Mouse (Mus musculus) heart, embryonic 13.5 days (tissue): ENCODE results near the gene Efhd2. TPM values are rescaled to one million over a fixed set of nuclear protein-coding genes. Genes with fewer than 3 reads are reported as not detected.

Experiments used
- ATAC-seq: fragments of 200-750 bp; cut with Nextera tagmentation; 2 replicates; pipeline ENCODE4 v1.8.0; 2017; ENCODE audit warnings: moderate TSS enrichment; ENCODE audit not compliant: insufficient number of reproducible peaks, low FRiP score, low TSS enrichment; ENCODE audit errors: extremely low read depth
- H3K27ac ChIP-seq: fragments of 300-500 bp; sonication (generic); replicated peaks from 2 replicates; pipeline ENCODE4 v1.5.1; 2015; ENCODE audit warnings: moderate library complexity, mild to moderate bottlenecking, inconsistent platforms
- H3K27me3 ChIP-seq: fragments of 300-500 bp; sonication (generic); replicated peaks from 2 replicates; pipeline ENCODE4 v1.6.1; 2015; ENCODE audit warnings: mild to moderate bottlenecking, inconsistent platforms
- H3K36me3 ChIP-seq: fragments of 300-500 bp; sonication (generic); 2 replicates; pipeline ENCODE4 v1.6.1; 2015; ENCODE audit warnings: mild to moderate bottlenecking, inconsistent platforms
- H3K4me1 ChIP-seq: fragments of 300-500 bp; sonication (generic); 2 replicates; pipeline ENCODE4 v1.6.1; 2015; ENCODE audit warnings: inconsistent platforms
- H3K4me2 ChIP-seq: fragments of 300-500 bp; sonication (generic); 2 replicates; pipeline ENCODE4 v1.6.1; 2015; ENCODE audit warnings: inconsistent platforms, mild to moderate bottlenecking, moderate library complexity
- H3K4me3 ChIP-seq: fragments of 300-500 bp; sonication (generic); 2 replicates; pipeline ENCODE4 v1.5.1; 2015; ENCODE audit warnings: moderate library complexity, mild to moderate bottlenecking, inconsistent platforms
- H3K9ac ChIP-seq: fragments of 300-500 bp; sonication (generic); 2 replicates; pipeline ENCODE4 v1.6.1; 2015; ENCODE audit warnings: inconsistent platforms, mild to moderate bottlenecking, moderate library complexity
- H3K9me3 ChIP-seq: fragments of 300-500 bp; sonication (generic); 2 replicates; pipeline ENCODE4 v1.6.1; 2016; ENCODE audit warnings: inconsistent platforms
- WGBS: fragments of 180-500 bp; shearing (Covaris S2); methylation state at CpG from one replicate; pipeline ENCODE4 v1.1.7; 2015; ENCODE audit warnings: mixed read lengths; 5-methylcytosine and 5-hydroxymethylcytosine counted together
- polyA plus RNA-seq: library from polyadenylated mRNA; unstranded; fragments of >200 nt; fragmentation: Nextera tagmentation; extraction: Ambion mirVana; gene quantifications from 2 replicates; pipeline ENCODE4 v1.2.1, GENCODE M21; 2015

Efhd2 gene
- polyA plus RNA-seq, 1 experiment from 2014 or later = 79.6 TPM

DNA sequence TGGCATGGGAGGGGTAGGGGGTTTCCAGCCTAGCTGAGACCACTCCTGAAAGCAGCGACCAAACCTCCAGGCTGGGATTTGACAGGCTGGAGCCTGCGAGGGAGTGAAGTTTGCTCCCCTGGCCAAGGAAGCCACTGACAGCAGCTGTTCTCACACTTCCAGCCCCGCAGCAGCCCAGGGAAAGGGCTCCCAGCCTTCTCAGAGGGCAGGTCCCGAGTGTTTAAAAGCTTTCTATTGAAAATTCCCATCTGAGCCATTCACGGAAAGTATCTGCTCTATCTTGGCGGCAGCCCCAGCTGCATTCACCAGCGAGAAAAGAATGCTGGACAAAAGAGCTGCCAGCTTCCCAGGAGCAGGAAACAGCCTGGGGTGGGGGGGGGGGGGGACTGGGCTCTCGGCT is 25.2 kb upstream of the Efhd2 start:
- WGBS = 2% methylated on average over 8 of the region's 8 CpGs
- H3K4me3 ChIP-seq = no peak overlapping the region
- peaks cover 4% of the 10 kb centered on the region; the same call in 1 of the 2 replicates for H3K27me3 ChIP-seq
- H3K9ac ChIP-seq = peak overlapping the region; percentile 68
- H3K4me1 ChIP-seq = peaks cover 67% of the 10 kb centered on the region
- ATAC-seq = no peak
- H3K27ac ChIP-seq = peak overlapping the region; percentile 88
- no peaks in the 10 kb centered on the region for H3K9me3 ChIP-seq
- H3K36me3 ChIP-seq = no peaks in the 10 kb centered on the region
- H3K4me2 ChIP-seq = peak overlapping the region; percentile 44

DNA sequence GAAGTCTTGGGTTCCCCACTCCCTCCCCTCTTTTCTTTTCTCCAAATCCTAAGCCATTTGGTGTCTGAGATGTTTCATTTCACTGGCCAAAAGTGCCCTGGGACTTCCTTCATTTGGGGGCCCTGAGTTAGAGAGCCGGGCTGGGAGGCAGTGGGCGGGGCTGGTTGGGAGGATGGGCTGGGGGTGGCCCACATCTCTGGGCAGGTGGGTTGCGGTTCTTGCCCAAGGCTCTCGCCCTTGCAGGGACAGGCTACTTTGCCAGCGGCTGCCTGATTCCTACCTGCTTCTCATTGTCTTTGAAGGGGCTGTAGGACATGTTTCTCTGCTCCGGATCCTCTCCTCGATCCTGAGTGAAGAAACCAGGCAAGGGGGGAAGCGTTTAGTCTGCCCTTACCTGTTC is 24.2 kb upstream of the Efhd2 start:
- no peak for ATAC-seq
- Histone ChIP-seq H3K27ac (no peak overlapping the region; the same call in 1 of the 2 replicates), H3K4me3 (no peak overlapping the region), H3K4me2 (no peak overlapping the region), H3K9me3 (no peaks in the 10 kb centered on the region), H3K9ac (no peak overlapping the region), H3K36me3 (no peaks in the 10 kb centered on the region), H3K27me3 (no peaks in the 10 kb centered on the region), H3K4me1 (peaks cover 65% of the 10 kb centered on the region)
- 72% methylated on average over 8 of the region's 8 CpGs for WGBS

DNA sequence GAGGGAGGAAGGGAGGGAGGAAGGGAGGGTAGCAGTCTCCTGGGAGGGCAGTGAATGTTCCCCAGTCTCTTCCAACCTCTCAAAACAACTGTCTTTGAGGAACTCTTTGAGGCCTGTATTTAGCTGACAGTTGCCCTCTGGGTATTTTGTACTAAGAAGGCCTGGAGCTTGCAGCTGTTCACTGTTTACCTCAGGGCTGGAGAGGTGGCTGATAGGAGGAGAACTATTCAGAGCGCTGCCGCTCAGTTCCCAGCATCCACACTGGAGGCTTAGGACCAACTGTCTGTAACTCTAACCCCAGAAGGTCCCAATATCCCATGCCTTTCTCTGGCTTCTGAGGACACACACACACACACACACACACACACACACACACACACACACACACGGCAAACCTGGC is 23.1 kb upstream of the Efhd2 start:
- no peak overlapping the region for H3K27ac ChIP-seq

DNA sequence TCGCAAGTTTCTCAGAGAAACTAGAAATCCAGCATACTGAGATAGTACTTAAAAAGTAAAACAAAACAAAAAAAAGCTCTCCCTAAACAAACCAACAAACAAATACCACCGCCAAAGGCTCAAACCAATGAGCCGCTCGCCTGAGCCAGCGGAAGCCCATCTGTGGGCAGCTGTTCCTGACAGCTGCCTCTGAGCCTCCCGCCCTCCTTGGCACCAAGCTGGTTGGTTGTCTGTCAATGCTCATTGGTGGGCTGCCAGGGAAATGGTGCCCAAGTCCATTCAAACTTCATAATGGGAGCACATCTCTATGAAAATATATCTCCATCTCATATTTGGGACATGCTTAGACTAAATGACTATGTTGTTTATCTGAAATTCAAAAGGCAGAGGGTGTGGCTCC is 22.5 kb upstream of the Efhd2 start:
- Histone ChIP-seq H3K4me3 (no peak overlapping the region), H3K9ac (no peak overlapping the region), H3K36me3 (no peaks in the 10 kb centered on the region), H3K9me3 (no peaks in the 10 kb centered on the region), H3K4me1 (peaks cover 61% of the 10 kb centered on the region), H3K27me3 (no peaks in the 10 kb centered on the region), H3K27ac (no peak overlapping the region), H3K4me2 (no peak overlapping the region)
- no peak for ATAC-seq
- WGBS = 84% methylated on average over 6 of the region's 6 CpGs

More for the DNA sequence above, 23.1 kb upstream of the Efhd2 start:
- ATAC-seq = no peak
- no peaks in the 10 kb centered on the region for H3K9me3 ChIP-seq
- H3K36me3 ChIP-seq = no peaks in the 10 kb centered on the region
- H3K4me1 ChIP-seq = peaks cover 64% of the 10 kb centered on the region
- 34% methylated on average over 3 of the region's 3 CpGs for WGBS
- no peak overlapping the region for H3K4me2 ChIP-seq
- no peak overlapping the region for H3K4me3 ChIP-seq
- H3K27me3 ChIP-seq = no peaks in the 10 kb centered on the region
- H3K9ac ChIP-seq = no peak overlapping the region

DNA sequence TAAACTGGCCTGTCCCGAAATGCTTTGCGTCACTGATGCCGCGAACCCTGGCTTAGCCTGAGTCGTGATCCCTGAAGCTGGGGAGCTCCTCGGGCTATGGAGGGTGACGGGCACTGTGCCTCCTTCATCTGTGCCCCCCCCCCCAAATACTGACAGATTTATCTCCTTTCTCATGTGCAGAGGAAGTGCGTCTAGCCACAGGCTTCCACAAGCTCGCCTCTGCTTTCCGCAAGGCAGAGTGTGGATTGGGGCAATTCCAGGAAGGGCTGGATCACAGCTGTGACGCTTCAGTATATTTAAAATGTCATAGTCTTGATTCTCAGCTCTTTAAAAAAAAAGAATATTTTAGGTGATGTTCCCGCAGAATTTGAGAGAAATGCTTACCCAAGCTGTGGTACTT is 21.1 kb upstream of the Efhd2 start:
- H3K27ac ChIP-seq = no peak overlapping the region
- H3K27me3 ChIP-seq = no peaks in the 10 kb centered on the region
- no peak overlapping the region for H3K4me3 ChIP-seq
- no peaks in the 10 kb centered on the region for H3K9me3 ChIP-seq
- H3K36me3 ChIP-seq = no peaks in the 10 kb centered on the region
- no peak overlapping the region for H3K9ac ChIP-seq
- H3K4me1 ChIP-seq = peaks cover 48% of the 10 kb centered on the region
- peak overlapping the region; percentile 39 for H3K4me2 ChIP-seq
- no peak for ATAC-seq
- WGBS = 48% methylated on average over 12 of the region's 12 CpGs

DNA sequence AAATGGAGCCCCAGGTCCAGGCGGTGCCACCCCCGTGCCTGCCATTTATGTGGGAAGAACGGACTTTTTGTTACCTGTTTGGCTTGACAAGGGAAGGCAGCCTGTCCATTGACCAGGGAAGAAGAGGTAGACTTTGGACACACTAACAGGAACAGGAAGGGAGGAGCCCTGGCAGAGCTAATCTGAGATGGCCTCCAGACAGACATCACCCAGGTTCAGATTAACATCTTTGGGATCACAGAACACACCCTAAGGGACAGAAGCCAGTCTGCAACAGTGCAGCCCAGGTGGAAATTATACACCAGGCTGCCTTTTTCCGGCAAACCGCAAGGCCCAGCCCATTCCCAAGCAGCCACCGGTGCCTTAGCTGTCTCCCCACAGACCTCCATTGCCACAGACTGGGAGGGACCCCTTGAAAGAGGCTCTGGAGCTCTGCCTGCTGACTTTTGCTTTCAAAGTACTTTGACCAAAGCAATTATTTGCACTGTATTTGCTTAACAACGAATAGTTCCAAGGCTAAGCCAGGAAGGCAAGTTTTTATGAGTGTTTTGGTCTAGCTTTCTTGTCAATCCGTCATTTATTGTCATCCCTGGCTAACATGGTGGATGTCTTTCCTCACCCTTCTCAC is 18.6 kb upstream of the Efhd2 start:
- 78% methylated on average over 8 of the region's 8 CpGs for WGBS
- peaks cover 28% of the 10 kb centered on the region for H3K4me1 ChIP-seq
- ATAC-seq = no peak
- H3K9me3 ChIP-seq = no peaks in the 10 kb centered on the region
- H3K36me3 ChIP-seq = no peaks in the 10 kb centered on the region
- H3K27ac ChIP-seq = no peak overlapping the region
- no peaks in the 10 kb centered on the region for H3K27me3 ChIP-seq
- no peak overlapping the region for H3K4me2 ChIP-seq
- no peak overlapping the region for H3K9ac ChIP-seq
- no peak overlapping the region for H3K4me3 ChIP-seq

DNA sequence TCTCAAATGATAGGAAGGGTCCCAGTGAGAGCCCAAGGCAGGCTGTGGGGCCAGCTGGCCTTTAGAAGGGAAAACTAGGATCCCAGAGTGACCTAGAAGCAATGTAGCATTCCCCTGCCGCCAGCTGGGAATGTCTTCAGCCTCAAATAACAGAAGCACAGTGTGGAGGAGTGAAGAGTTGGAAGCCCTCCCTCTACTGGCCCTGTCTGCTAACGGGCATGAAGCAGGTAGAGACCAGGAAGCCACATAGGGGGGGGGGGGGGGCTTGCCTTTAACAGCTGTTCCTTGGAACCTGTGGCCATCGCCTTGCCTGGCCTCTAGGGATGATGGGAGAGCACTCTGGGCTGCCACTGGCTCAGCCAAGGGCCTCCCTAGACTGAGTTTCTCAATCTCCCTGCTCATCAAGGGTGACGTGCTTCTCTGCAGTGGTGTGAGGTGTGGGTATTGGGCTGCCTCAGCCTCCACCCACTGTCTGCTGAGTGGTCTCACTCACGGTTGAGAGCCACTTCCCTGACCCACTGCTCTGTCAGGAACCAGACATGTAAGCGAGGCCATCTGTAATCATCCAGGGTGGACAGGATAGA is 11.8 kb upstream of the Efhd2 start:
- WGBS = 21% methylated on average over 6 of the region's 6 CpGs
- no peaks in the 10 kb centered on the region for H3K27me3 ChIP-seq
- peaks cover 47% of the 10 kb centered on the region for H3K4me1 ChIP-seq
- H3K36me3 ChIP-seq = no peaks in the 10 kb centered on the region
- no peaks in the 10 kb centered on the region for H3K9me3 ChIP-seq
- H3K4me2 ChIP-seq = no peak overlapping the region
- H3K4me3 ChIP-seq = no peak overlapping the region
- 0 out of 2 replicates have a peak overlapping the region, but pooled peaks have one; percentile 3 for H3K27ac ChIP-seq
- H3K9ac ChIP-seq = peak overlapping the region; percentile 28; the same call in 1 of the 2 replicates
- ATAC-seq = no peak; the same call in 1 of the 2 replicates

DNA sequence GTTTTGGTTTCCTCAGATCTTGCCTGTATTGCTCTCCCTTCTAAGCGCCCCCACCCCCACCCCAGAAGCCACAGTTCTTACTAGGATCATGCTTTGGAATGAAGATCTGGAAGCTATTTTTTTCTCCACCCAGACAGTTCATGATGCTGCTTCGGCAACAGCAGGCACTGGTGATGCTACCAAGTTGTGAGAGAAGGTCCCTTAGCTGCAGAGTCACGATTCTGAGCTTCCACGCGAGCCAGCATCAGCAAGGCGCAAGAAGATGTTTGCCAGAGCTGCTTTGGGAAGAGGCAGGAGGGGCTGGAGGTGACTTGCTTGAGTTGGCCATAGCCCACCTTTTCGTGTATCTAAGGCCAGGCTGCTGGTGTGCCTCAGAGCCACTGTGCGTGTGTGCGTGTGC is 10.7 kb upstream of the Efhd2 start:
- peaks cover 57% of the 10 kb centered on the region for H3K4me1 ChIP-seq
- ATAC-seq = no peak

DNA sequence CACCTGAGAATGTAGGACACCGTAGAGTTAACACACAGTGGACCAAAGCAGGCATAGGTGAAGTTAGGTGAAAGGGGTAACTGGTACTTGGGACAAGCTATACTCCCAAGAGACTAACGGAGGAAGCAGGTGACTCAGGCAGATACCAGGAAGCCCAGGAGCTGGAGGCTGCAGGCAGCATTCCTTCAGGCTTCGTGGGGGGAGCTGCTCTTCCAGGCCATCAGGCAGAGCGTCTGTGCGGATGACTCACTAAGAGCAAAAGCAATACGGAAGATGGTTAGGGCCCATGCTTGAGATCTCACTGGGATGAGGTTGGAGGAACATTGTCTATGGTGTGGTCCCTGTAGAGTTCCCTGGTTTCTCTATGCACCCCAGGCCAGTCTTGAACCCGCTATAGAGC is 8.1 kb upstream of the Efhd2 start:
- H3K9me3 ChIP-seq = no peaks in the 10 kb centered on the region
- H3K4me3 ChIP-seq = no peak overlapping the region
- peak overlapping the region; percentile 40; the same call in 1 of the 2 replicates for H3K9ac ChIP-seq
- H3K36me3 ChIP-seq = no peaks in the 10 kb centered on the region
- peak overlapping the region; percentile 38 for H3K4me2 ChIP-seq
- ATAC-seq = no peak
- WGBS = 42% methylated on average over 7 of the region's 7 CpGs
- peaks cover 78% of the 10 kb centered on the region for H3K4me1 ChIP-seq
- no peaks in the 10 kb centered on the region for H3K27me3 ChIP-seq
- peak overlapping the region; percentile 74 for H3K27ac ChIP-seq

More for the DNA sequence above, 10.7 kb upstream of the Efhd2 start:
- peak overlapping the region; percentile 53 for H3K27ac ChIP-seq
- no peaks in the 10 kb centered on the region for H3K36me3 ChIP-seq
- H3K4me3 ChIP-seq = no peak overlapping the region
- H3K27me3 ChIP-seq = no peaks in the 10 kb centered on the region
- 38% methylated on average over 9 of the region's 9 CpGs for WGBS
- H3K9me3 ChIP-seq = no peaks in the 10 kb centered on the region
- H3K4me2 ChIP-seq = peak overlapping the region; percentile 28
- no peak overlapping the region; the same call in 1 of the 2 replicates for H3K9ac ChIP-seq

DNA sequence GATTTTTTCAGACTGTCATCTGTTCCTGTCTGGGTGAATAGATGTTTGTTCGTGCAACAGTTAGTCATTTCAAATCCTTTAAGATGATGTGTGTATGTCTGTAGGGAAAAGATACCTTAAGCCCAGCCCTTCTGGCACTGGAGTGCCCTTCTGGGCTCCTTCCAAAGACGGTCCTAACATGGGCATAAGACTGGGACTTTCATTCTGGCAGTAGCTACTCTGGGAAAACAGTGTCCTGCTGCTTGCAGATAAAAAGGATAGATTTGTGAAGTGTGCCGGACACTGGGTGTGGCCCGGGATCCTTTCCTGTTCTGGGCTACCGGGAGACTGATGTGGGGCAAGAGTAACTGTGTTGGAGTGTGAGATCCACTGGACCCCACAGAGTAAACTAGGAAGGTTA is 7.2 kb upstream of the Efhd2 start:
- peaks cover 77% of the 10 kb centered on the region for H3K4me1 ChIP-seq

DNA sequence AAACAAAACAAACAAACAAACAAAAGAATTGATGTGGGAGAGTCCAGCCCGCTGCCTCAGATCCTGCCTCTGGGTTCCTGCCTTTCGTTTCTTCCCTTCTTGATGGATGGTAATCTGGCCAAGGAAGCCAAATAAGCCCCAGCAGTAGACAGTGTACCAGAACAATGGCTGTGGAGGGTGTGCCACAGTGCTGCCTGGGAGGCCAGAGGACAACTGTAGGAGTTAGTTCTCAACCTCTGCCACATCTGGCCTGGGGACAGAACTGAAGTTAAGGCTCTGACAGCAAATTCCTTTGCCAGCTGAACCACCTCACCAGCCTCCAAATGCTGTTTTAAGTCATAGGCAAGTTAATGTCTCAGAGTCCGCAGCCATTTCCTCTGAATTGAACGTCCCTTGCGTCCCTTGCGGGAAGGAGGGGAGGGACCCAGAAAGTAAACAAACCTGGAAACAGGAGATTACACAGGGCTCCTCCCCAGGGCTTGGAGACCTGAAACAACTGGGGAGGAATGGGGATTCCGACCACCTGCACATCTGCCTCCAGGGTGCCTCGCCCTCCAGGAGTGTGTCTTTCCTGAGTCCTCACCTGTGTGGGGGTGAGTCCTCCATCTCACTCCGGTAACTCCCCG is 6.7 kb upstream of the Efhd2 start:
- WGBS = 49% methylated on average over 10 of the region's 10 CpGs
- Histone ChIP-seq H3K9ac (no peak overlapping the region), H3K4me1 (peaks cover 73% of the 10 kb centered on the region), H3K9me3 (no peaks in the 10 kb centered on the region), H3K27me3 (no peaks in the 10 kb centered on the region), H3K36me3 (no peaks in the 10 kb centered on the region), H3K4me3 (no peak overlapping the region), H3K27ac (peak overlapping the region; percentile 74), H3K4me2 (peak overlapping the region; percentile 38)
- no peak for ATAC-seq

More for the DNA sequence above, 7.2 kb upstream of the Efhd2 start:
- H3K4me2 ChIP-seq = peak overlapping the region; percentile 38
- no peaks in the 10 kb centered on the region for H3K27me3 ChIP-seq
- peak overlapping the region; percentile 74 for H3K27ac ChIP-seq
- WGBS = 14% methylated on average over 5 of the region's 5 CpGs
- peak overlapping the region; percentile 40; the same call in 1 of the 2 replicates for H3K9ac ChIP-seq
- H3K4me3 ChIP-seq = no peak overlapping the region
- no peaks in the 10 kb centered on the region for H3K9me3 ChIP-seq
- ATAC-seq = peak; percentile 28; the same call in 1 of the 2 replicates
- no peaks in the 10 kb centered on the region for H3K36me3 ChIP-seq
